Mouse (Mus musculus) liver, postnatal 0 days (tissue): Measurements from ENCODE around the gene Ddx43. TPM values are rescaled to one million over a fixed set of nuclear protein-coding genes. Genes with fewer than 3 reads are reported as not detected.
A peak's percentile ranks its signal among the peaks of the same experiment; 100 is the strongest.
"Not testable (repeated sequence)": the region's sequence is repeated elsewhere in the genome, so short reads cannot be mapped to it uniquely, and the experiment has no call there.

Source experiments
- ATAC-seq: fragments of 200-750 bp; cut with Nextera tagmentation; 2 replicates; pipeline ENCODE4 v1.8.0; 2017; ENCODE audit warnings: mild to moderate bottlenecking, moderate library complexity
- DNase-seq: peaks from one replicate; pipeline ENCODE4 v3.0.0-alpha.2; 2016
- H3K27ac ChIP-seq: fragments of 300-500 bp; sonication (generic); 2 replicates; pipeline ENCODE4 v1.5.1; 2014; ENCODE audit warnings: antibody characterized with exemption, moderate library complexity, mild to moderate bottlenecking, low read depth
- H3K27me3 ChIP-seq: fragments of 300-500 bp; sonication (generic); 2 replicates; pipeline ENCODE4 v1.6.1; 2014; ENCODE audit warnings: low read length, control low read depth, mixed read lengths; ENCODE audit not compliant: insufficient read depth
- H3K36me3 ChIP-seq: fragments of 300-500 bp; sonication (generic); replicated peaks from 2 replicates; pipeline ENCODE4 v1.6.1; 2014; ENCODE audit warnings: mild to moderate bottlenecking, control low read depth, low read length, moderate library complexity, mixed read lengths; ENCODE audit not compliant: insufficient read depth
- H3K4me1 ChIP-seq: fragments of 300-500 bp; sonication (generic); 2 replicates; pipeline ENCODE4 v1.6.1; 2014; ENCODE audit warnings: antibody characterized with exemption, mild to moderate bottlenecking, control low read depth; ENCODE audit not compliant: insufficient read depth
- H3K4me2 ChIP-seq: fragments of 300-500 bp; sonication (generic); 2 replicates; pipeline ENCODE4 v1.6.1; 2014; ENCODE audit warnings: low read depth, mild to moderate bottlenecking, low read length, moderate library complexity, mixed read lengths
- H3K4me3 ChIP-seq: fragments of 300-500 bp; sonication (generic); 2 replicates; pipeline ENCODE4 v1.5.1; 2014; ENCODE audit warnings: low read depth, low read length
- H3K9ac ChIP-seq: fragments of 300-500 bp; sonication (generic); replicated peaks from 2 replicates; pipeline ENCODE4 v1.6.1; 2014; ENCODE audit warnings: mild to moderate bottlenecking, moderate library complexity
- H3K9me3 ChIP-seq: fragments of 300-500 bp; sonication (generic); 2 replicates; pipeline ENCODE4 v1.6.1; 2016; ENCODE audit warnings: mild to moderate bottlenecking, control low read depth, low read length, mixed read lengths
- CTCF ChIP-seq: sonication (generic); IDR thresholded peaks from 2 replicates; pipeline ENCODE4 v1.5.1; 2016; ENCODE audit warnings: antibody characterized with exemption, low read depth
- EP300 ChIP-seq: IDR thresholded peaks from 2 replicates; pipeline ENCODE4 v1.6.1; 2016; ENCODE audit warnings: antibody characterized with exemption, low read depth, mild to moderate bottlenecking
- WGBS: fragments of 180-500 bp; shearing (Covaris S2); extraction: QIAGEN DNeasy Blood & Tissue Kit; methylation state at CpG from one replicate; pipeline ENCODE4 v1.1.7; 2014; ENCODE audit not compliant: insufficient replicate concordance; 5-methylcytosine and 5-hydroxymethylcytosine counted together
- polyA plus RNA-seq: library from polyadenylated mRNA; unstranded; fragments of >200 nt; fragmentation: Nextera tagmentation; extraction: Ambion mirVana; gene quantifications from 2 replicates; pipeline ENCODE4 v1.2.1, GENCODE M21; 2015

Ddx43 gene
- polyA plus RNA-seq = 0.05 TPM in 1 of 2 replicates, not detected in the other

DNA sequence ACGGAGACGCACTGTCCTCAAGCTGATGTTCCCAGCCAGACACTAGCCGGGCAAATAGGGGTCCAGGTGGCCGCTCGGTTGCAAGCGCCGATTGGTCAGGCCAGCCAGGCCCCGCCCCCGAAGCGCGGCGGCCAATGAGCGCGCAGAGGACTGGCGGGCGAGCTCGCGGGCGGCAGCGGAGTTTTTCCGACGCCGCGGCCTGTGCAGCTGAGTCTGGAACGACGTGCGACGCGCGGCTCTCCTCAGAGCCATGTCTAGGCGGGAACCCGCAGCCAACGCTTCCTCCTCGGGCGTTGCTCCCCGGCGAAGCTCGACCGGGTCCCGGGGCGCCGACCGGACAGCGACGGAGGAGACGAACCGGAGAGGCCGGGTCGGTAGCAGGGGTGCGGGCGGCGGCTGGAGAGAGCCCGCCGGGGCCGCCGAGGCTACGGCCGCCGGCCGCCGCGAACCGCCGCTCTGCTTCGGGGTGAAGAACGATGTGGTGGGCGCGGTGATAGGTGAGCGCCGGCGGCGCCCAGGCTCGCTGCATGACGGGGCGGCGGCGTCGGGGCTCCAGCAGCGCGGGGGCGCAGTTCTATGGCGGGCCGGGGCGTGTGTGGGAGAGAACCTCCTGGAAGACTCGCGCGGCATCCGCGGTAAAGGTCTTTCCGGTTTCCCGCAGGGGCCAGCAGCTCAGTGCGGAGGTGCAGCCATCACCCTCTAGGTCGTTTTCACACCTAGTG is at the start of gene Ddx43:
Gene Ddx43 (plus strand): TSS at position 148 of the 722 bp plus-strand sequence.
- Histone ChIP-seq H3K27me3 (peaks cover 54% of the 10 kb centered on the region), H3K4me3 (peak within 1 kb of the TSS; percentile 39), H3K36me3 (no peaks in the 10 kb centered on the region), H3K4me2 (peak within 1 kb of the TSS; percentile 64), H3K27ac (no peak within 1 kb of the TSS), H3K9me3 (no peaks in the 10 kb centered on the region), H3K9ac (no peak within 1 kb of the TSS), H3K4me1 (peaks cover 7% of the 10 kb centered on the region)
- 6% methylated on average over 79 of the region's 93 CpGs for WGBS
- no peak for TF ChIP-seq EP300
- TF ChIP-seq CTCF = no peak
- peak; percentile 58 for DNase-seq
- peak; percentile 56 for ATAC-seq

DNA sequence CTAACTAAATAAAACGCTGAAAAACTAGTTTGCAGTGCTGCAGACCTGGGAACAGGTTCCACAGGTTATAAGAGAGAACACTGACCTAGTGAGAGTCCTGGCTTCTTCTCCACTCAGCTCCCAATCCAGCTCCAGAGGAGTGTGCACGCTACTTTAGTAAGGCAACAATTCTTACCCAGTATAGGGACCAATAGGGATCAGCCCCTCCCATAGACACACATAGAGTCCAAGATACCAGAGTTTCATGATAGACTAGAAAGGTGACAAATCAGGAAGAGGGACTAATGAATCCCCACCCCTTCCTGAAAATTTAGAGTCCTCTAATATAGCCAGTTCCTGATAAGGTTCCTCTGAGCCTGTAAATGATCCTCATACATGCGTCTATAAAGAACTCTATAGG is 48.6 kb upstream of the Ddx43 start:
- H3K36me3 ChIP-seq = no peaks in the 10 kb centered on the region
- ATAC-seq (no peak), DNase-seq (no peak)
- H3K9me3 ChIP-seq = no peaks in the 10 kb centered on the region
- WGBS = 45% methylated on average over 3 of the region's 3 CpGs
- no peak for TF ChIP-seq CTCF
- H3K9ac ChIP-seq = no peak overlapping the region
- no peak overlapping the region for H3K4me3 ChIP-seq
- H3K27ac ChIP-seq = no peak overlapping the region
- H3K4me2 ChIP-seq = no peak overlapping the region
- no peaks in the 10 kb centered on the region for H3K27me3 ChIP-seq
- H3K4me1 ChIP-seq = no peaks in the 10 kb centered on the region

DNA sequence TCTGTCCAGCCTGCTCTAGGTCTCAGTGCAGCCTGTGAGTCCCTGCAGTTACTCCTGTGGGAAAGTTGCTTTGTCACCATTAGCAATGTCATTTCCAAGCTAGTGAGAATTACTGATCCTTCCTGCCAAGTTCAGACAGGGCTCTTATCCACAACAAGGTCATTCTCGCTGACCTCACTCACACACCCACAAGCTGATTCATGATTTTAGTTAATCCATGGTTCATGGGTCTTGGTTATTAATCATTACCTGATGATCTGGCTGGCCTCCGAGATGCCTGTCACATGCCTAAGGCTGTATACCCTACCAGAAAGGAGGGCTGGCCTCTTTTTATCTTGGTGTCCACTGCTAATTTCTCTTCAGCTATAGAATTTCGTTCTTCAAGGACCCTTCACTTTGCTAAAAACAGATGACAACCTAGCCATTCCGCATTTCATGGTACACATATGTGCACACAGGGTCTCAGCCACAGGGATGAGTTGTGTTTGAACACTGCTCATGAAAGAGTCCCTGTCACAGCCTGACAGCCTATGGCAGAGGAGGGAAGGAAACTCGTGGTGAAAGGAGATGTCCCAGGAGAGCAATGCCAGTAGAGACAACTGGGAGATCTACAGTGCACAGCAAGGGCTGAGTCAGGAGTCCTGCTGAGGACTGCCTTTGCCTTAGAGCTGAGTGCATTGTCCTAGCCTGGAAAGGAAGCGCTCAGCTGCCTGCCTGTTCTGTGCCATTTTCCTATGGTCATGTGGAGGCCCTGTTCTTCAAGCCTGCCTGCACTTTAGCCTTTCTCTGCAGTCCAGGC is 47.2 kb upstream of the Ddx43 start:
- H3K4me2 ChIP-seq, H3K9ac ChIP-seq, DNase-seq, H3K27ac ChIP-seq, H3K4me1 ChIP-seq, H3K36me3 ChIP-seq, H3K4me3 ChIP-seq, H3K27me3 ChIP-seq, H3K9me3 ChIP-seq: not testable (repeated sequence)
- ATAC-seq = peak; percentile 88
- 50% methylated on average over 6 of the region's 6 CpGs for WGBS

DNA sequence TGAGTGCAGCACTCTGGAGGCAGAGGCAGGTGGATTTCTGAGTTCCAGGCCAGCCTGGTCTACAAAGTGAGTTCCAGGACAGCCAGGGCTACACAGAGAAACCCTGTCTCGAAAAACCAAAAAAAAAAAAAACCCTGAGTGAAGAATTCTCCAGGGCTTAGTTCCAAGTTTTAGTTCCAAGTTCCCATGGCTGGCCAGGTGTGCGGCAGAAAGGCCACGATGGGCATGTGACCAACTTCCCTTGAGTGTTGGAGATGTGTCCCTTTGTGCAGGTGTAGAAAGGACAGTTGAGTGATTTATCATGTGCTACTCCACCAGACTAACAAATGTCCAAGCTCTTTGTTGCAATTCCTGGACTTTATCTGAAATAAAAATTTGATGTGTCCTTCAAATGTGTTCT is 46.4 kb upstream of the Ddx43 start:
- WGBS = 79% methylated on average over 3 of the region's 3 CpGs
- not testable (repeated sequence) for H3K27me3 ChIP-seq, H3K27ac ChIP-seq, H3K4me3 ChIP-seq, DNase-seq, H3K4me2 ChIP-seq, H3K4me1 ChIP-seq, H3K36me3 ChIP-seq, H3K9ac ChIP-seq, H3K9me3 ChIP-seq, ATAC-seq

DNA sequence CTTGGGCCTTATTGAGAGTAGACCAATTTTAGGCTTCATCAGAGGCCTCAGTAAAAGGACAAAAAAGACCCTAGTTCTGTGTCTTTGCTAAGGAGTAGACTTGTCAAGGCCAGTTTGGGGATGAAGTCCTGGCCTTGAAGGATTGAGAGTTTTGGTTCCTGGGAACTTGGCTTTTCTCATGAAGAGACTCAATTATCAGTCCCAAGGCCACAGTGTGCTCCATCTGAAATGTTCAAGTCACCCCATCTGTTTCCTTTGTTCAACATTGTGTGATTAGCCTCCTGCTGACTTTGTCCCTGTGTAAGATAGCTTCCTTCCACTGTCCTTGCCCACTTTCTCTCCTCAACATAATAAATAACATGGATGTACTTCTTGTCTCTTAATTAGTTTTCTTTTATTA is 45.6 kb upstream of the Ddx43 start:
- H3K9ac ChIP-seq, ATAC-seq, H3K4me2 ChIP-seq, H3K4me1 ChIP-seq, H3K27me3 ChIP-seq, H3K27ac ChIP-seq, H3K9me3 ChIP-seq, DNase-seq, H3K4me3 ChIP-seq, H3K36me3 ChIP-seq: not testable (repeated sequence)

DNA sequence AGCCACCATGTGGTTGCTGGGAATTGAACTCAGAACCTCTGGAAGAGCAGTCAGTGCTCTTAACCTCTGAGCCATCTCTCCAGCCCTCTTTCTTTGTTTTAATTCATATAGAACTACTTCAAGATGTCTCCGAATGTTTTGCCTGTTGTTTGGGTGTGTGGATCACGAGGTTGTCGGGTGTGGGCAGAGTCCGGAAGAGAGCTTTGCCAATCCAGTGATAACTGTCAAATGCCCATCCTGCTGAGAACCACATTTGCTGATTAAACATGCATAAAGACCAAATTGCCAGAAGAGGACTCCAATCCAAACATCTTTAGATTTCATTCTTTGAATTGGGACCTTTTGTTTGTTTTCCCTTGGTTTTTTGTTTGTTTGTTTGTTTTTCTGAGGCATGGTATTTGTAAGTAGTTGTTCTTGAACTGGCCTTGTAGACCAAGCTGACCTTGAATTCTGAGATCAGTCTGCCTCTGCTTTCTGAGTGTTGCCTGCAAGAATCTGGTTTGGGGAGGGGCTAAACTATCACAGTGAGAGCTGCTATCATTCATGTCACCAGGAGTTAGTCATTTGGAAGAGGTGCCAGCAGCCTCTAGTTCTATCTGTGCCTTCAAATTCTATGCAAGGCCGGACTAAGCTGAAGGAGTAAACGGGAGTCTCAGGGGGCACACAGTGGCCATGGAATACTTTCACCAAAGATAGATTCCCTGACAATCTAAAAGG is 43.9 kb upstream of the Ddx43 start:
- no peaks in the 10 kb centered on the region for H3K36me3 ChIP-seq
- no peak for DNase-seq
- no peaks in the 10 kb centered on the region for H3K27me3 ChIP-seq
- H3K4me2 ChIP-seq = no peak overlapping the region
- no peaks in the 10 kb centered on the region for H3K9me3 ChIP-seq
- H3K9ac ChIP-seq = no peak overlapping the region
- 63% methylated on average over 6 of the region's 6 CpGs for WGBS
- H3K4me3 ChIP-seq = no peak overlapping the region
- H3K4me1 ChIP-seq = peaks cover 3% of the 10 kb centered on the region; the same call in 1 of the 2 replicates
- TF ChIP-seq CTCF (no peak), EP300 (no peak)
- no peak overlapping the region for H3K27ac ChIP-seq
- ATAC-seq = no peak
